Mouse (Mus musculus): ENCODE data around the gene Ttll8. TPM values are rescaled to one million over a fixed set of nuclear protein-coding genes. Genes with fewer than 3 reads are reported as not detected.

Gene Ttll8
- polyA plus RNA-seq, 1 experiment from 2014 or later: not detected

DNA sequence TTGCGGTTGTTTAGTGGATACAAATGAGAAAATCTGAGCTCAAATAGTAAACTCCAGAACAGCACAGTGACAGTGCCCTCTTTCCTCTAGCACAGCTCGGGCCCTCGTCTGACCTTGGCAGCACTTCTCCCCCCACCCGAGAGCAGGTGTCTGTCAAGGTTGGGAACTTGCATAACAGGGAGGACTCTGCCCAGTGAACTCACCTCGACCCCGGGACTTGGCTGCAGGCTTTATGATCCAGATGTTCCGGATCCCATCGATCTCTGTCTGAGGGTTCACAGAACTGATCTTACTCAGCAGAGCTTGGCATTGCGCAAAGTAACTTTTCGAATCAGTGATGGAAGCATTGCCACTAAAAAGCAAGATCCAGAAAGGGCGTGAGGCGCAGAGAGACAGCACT, 34.9 kb downstream of the Ttll8 start:
- Histone ChIP-seq H3K9me3 (no peaks in the 10 kb centered on the region), H3K4me3 (no peak overlapping the region), H3K4me2 (no peak overlapping the region), H3K27ac (no peak overlapping the region), H3K9ac (no peak overlapping the region), H3K36me3 (no peaks in the 10 kb centered on the region), H3K4me1 (no peaks in the 10 kb centered on the region), H3K27me3 (no peaks in the 10 kb centered on the region)
- no peak for ATAC-seq (ENCODE audit: borderline replicate concordance, extremely low read depth, low FRiP score, low TSS enrichment)
- 67% methylated on average over 12 of the region's 12 CpGs for WGBS

GRCm38 (mm10) chr15:88917126-88917525, 37.1 kb downstream of the Ttll8 start:
- WGBS: 90% methylated on average over 8 of the region's 8 CpGs
- H3K4me3 ChIP-seq: no peak overlapping the region
- no peak for ATAC-seq (ENCODE audit: borderline replicate concordance, extremely low read depth, low FRiP score, low TSS enrichment)

GRCm38 (mm10) chr15:88916366-88916765, 37.9 kb downstream of the Ttll8 start:
- Histone ChIP-seq H3K27me3 (no peaks in the 10 kb centered on the region), H3K4me2 (no peak overlapping the region), H3K27ac (no peak overlapping the region), H3K4me1 (no peaks in the 10 kb centered on the region), H3K36me3 (no peaks in the 10 kb centered on the region), H3K9ac (no peak overlapping the region), H3K4me3 (no peak overlapping the region), H3K9me3 (no peaks in the 10 kb centered on the region)
- WGBS: 29% methylated on average over 3 of the region's 3 CpGs
- ATAC-seq (ENCODE audit: borderline replicate concordance, extremely low read depth, low FRiP score, low TSS enrichment): 0 out of 2 replicates have a peak, but pooled peaks have one; percentile 19

More at GRCm38 (mm10) chr15:88917126-88917525, 37.1 kb downstream of the Ttll8 start:
- Histone ChIP-seq H3K27me3 (no peaks in the 10 kb centered on the region), H3K4me2 (no peak overlapping the region), H3K27ac (no peak overlapping the region), H3K4me1 (no peaks in the 10 kb centered on the region), H3K9ac (no peak overlapping the region), H3K9me3 (no peaks in the 10 kb centered on the region), H3K36me3 (no peaks in the 10 kb centered on the region)

- Histone ChIP-seq H3K36me3 (no peaks in the 10 kb centered on the region), H3K27me3 (no peaks in the 10 kb centered on the region), H3K9me3 (no peaks in the 10 kb centered on the region), H3K27ac (no peak overlapping the region), H3K4me2 (no peak overlapping the region), H3K4me1 (no peaks in the 10 kb centered on the region), H3K9ac (no peak overlapping the region), H3K4me3 (no peak overlapping the region)
- ATAC-seq (ENCODE audit: borderline replicate concordance, extremely low read depth, low FRiP score, low TSS enrichment): no peak
- 90% methylated on average over 7 of the region's 7 CpGs for WGBS
Observed at GRCm38 (mm10) chr15:88915046-88915445, 39.2 kb downstream of the Ttll8 start.

DNA sequence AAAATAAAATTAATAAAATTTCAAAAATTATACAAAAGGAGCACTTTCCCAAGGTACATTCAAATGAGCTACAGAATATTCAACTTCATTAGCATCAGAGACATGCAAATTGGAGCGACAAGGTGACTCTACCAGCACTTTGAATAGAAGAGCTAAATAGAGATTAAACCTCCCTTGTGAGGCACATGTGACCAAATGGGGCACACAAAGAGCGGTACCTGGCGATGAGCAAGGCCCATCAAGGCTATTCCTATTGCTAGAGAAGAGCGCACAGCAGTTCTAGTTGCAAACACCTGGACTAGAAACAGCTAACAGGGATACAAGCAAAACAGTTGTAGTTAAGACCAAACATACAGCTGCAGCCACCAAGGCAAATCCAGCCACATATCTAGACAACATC, 47.9 kb downstream of the Ttll8 start:
- no peaks in the 10 kb centered on the region for H3K9me3 ChIP-seq
- 63% methylated on average over 4 of the region's 4 CpGs for WGBS

DNA sequence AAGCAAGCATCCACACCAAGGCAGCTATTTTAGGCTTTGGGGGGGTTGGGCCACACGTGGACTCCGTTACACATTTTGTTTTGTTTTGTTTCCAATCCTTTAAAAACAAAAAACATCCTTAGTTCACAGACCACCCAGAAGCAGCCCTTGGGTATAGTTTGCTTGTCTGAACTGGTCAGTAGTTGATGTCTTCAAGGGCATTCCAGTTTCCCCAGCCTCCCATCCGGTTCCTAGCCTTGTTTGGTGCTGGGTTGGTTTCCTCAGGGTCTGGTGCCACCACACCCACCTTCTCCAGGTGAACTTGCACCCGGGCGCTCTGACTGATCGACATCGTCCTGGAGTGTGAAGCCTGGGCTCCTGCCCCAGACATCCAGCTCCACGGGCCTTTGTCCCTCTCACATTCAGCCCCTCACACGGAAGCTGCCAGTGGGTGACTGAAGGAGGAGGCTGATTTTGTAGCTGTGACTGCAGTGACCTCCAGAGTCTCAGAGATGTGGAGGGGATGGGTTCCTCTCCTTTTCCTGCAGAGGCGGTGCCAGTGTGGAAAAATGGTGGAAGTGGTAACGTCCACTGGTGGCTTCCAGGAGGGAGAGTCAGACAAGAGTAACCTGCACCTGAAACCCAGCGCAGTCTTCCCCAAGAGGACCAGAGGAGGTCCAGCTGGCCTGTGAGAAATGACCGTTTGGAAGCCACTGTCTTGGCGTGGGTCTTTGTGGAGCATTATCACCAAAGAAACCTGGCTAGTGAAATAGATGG, 50.0 kb downstream of the Ttll8 start:
- Histone ChIP-seq H3K4me1 (no peaks in the 10 kb centered on the region), H3K9me3 (no peaks in the 10 kb centered on the region), H3K4me3 (no peak overlapping the region), H3K27me3 (no peaks in the 10 kb centered on the region), H3K36me3 (no peaks in the 10 kb centered on the region), H3K9ac (no peak overlapping the region), H3K4me2 (no peak overlapping the region), H3K27ac (no peak overlapping the region)
- 75% methylated on average over 14 of the region's 14 CpGs for WGBS
- ATAC-seq (ENCODE audit: borderline replicate concordance, extremely low read depth, low FRiP score, low TSS enrichment): no peak

More for the DNA sequence above, 47.9 kb downstream of the Ttll8 start:
- Histone ChIP-seq H3K9ac (no peak overlapping the region), H3K27ac (no peak overlapping the region), H3K4me1 (no peaks in the 10 kb centered on the region), H3K4me3 (no peak overlapping the region), H3K36me3 (no peaks in the 10 kb centered on the region), H3K27me3 (no peaks in the 10 kb centered on the region), H3K4me2 (no peak overlapping the region)
- no peak for ATAC-seq (ENCODE audit: borderline replicate concordance, extremely low read depth, low FRiP score, low TSS enrichment)

GRCm38 (mm10) chr15:88903086-88903485, 51.1 kb downstream of the Ttll8 start:
- no peaks in the 10 kb centered on the region for H3K36me3 ChIP-seq
- no peaks in the 10 kb centered on the region for H3K27me3 ChIP-seq
- H3K4me2 ChIP-seq: no peak overlapping the region
- no peak for ATAC-seq (ENCODE audit: borderline replicate concordance, extremely low read depth, low FRiP score, low TSS enrichment)
- no peak overlapping the region for H3K4me3 ChIP-seq
- WGBS: 72% methylated on average over 1 of the region's 1 CpGs
- no peaks in the 10 kb centered on the region for H3K9me3 ChIP-seq
- no peak overlapping the region for H3K27ac ChIP-seq
- H3K4me1 ChIP-seq: no peaks in the 10 kb centered on the region
- H3K9ac ChIP-seq: no peak overlapping the region

DNA sequence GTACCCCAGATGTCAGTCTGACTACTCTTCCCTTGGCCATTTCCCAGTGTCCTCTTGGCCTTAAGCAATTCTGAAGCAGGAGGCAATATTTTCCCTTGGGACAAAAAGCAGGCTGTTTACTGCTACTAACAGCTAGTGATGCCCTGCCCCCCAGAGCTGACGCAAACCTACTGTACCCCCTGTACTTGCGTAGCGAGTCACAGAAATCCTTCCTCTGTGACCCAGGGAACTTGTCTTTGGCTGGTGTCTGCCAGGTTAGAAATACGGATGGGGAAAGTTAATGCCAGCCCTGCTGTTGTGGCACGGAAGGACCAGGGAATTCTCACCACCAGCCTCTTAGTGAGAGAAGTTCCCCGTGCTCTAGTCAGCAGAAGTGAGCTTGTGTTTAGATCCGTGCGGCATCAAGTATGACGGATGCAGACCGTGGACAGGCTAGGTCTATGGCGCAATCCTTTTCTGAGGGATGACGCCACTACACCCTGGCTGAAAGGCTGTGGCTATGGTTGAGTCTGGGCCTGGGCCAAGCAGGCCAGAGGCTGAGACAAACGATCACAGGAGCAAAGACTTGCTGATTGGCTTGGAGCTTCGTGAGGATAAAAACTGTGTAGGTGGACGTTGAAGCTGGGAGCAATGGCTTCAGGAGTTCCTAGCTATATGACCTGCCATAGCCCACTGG, 51.9 kb downstream of the Ttll8 start:
- WGBS: 66% methylated on average over 15 of the region's 15 CpGs
- H3K27me3 ChIP-seq: no peaks in the 10 kb centered on the region
- no peaks in the 10 kb centered on the region for H3K4me1 ChIP-seq
- H3K36me3 ChIP-seq: no peaks in the 10 kb centered on the region
- H3K4me2 ChIP-seq: no peak overlapping the region
- no peak overlapping the region for H3K27ac ChIP-seq
- H3K9ac ChIP-seq: no peak overlapping the region
- peak; percentile 55; the same call in 1 of the 2 replicates for ATAC-seq (ENCODE audit: borderline replicate concordance, extremely low read depth, low FRiP score, low TSS enrichment)
- H3K9me3 ChIP-seq: no peaks in the 10 kb centered on the region
- H3K4me3 ChIP-seq: no peak overlapping the region

DNA sequence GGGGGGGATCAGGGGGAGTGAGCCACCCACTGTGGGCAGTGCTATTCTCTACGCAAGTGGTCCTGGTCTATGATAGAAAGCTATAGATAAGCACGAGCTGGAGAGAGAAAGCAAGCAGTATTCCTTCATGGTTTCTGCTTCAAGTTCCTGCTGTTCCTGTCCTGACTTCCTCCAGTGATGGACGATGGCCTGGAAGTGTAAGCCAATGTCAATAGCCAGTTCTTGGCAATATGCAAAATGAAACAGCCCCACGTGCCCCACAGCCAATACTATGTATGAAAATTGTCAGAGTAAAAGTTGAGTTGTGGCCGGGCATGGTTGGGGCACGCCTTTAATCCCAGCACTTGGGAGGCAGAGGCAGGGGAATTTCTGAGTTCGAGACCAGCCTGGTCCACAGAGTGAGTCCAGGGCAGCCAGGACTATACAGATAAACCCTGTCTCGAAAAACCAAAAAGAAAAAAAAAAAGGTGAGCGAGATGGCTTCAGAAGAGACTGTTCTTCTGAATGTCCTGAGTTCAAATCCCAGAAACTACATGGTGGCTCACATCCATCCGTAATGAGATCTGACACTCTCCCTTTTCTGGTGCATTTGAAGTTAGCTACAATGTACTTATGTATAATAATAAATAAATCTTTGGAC, 57.8 kb downstream of the Ttll8 start:
- no peak overlapping the region for H3K27ac ChIP-seq
- H3K36me3 ChIP-seq: no peaks in the 10 kb centered on the region
- 75% methylated on average over 10 of the region's 10 CpGs for WGBS
- no peaks in the 10 kb centered on the region for H3K4me1 ChIP-seq
- no peak overlapping the region for H3K4me3 ChIP-seq
- no peaks in the 10 kb centered on the region for H3K27me3 ChIP-seq
- H3K9me3 ChIP-seq: no peaks in the 10 kb centered on the region
- H3K4me2 ChIP-seq: no peak overlapping the region
- no peak for ATAC-seq (ENCODE audit: borderline replicate concordance, extremely low read depth, low FRiP score, low TSS enrichment)
- H3K9ac ChIP-seq: no peak overlapping the region

- no peak overlapping the region for H3K9ac ChIP-seq
- no peak for ATAC-seq (ENCODE audit: borderline replicate concordance, extremely low read depth, low FRiP score, low TSS enrichment)
- no peak overlapping the region for H3K4me3 ChIP-seq
- H3K27ac ChIP-seq: no peak overlapping the region
- no peaks in the 10 kb centered on the region for H3K36me3 ChIP-seq
- H3K27me3 ChIP-seq: no peaks in the 10 kb centered on the region
- 0 out of 2 replicates have a peak, but pooled peaks cover 5% of the 10 kb centered on the region for H3K4me1 ChIP-seq
- WGBS: 61% methylated on average over 6 of the region's 6 CpGs
- H3K9me3 ChIP-seq: no peaks in the 10 kb centered on the region
- H3K4me2 ChIP-seq: no peak overlapping the region
Observed at GRCm38 (mm10) chr15:88895891-88896290, 58.3 kb downstream of the Ttll8 start.

- Histone ChIP-seq H3K4me3 (no peak overlapping the region), H3K27me3 (no peaks in the 10 kb centered on the region; the same call in 1 of the 2 replicates), H3K9me3 (no peaks in the 10 kb centered on the region), H3K4me1 (peaks cover 12% of the 10 kb centered on the region; the same call in 1 of the 2 replicates), H3K4me2 (no peak overlapping the region), H3K27ac (no peak overlapping the region), H3K36me3 (no peaks in the 10 kb centered on the region), H3K9ac (no peak overlapping the region)
- ATAC-seq (ENCODE audit: borderline replicate concordance, extremely low read depth, low FRiP score, low TSS enrichment): no peak
- WGBS: 48% methylated on average over 7 of the region's 7 CpGs
Observed at GRCm38 (mm10) chr15:88895119-88895518, 59.1 kb downstream of the Ttll8 start.

DNA sequence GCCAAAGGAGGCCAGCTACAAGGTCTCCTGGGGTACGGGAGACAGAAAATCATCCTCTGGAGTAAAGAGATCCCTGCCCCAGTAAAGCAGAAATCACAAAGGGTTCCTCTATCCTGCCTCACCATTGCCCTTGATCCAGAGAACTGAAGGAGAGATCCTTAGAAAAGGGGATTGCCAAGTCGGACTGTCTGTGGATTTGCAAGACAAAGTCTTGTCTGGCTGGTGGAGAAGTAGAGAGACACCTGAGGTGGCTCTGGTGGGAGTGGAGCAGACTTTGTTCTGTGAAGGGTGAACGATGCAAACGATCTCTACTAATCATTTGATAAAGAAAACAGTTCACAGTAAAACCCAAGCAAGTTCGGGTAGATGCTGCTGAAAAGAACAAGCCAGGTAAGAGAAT, 61.3 kb downstream of the Ttll8 start:
- no peaks in the 10 kb centered on the region for H3K9me3 ChIP-seq
- peaks cover 17% of the 10 kb centered on the region; the same call in 1 of the 2 replicates for H3K4me1 ChIP-seq
- no peak for ATAC-seq (ENCODE audit: borderline replicate concordance, extremely low read depth, low FRiP score, low TSS enrichment)
- H3K4me2 ChIP-seq: no peak overlapping the region
- no peak overlapping the region for H3K4me3 ChIP-seq
- H3K36me3 ChIP-seq: no peaks in the 10 kb centered on the region
- no peaks in the 10 kb centered on the region; the same call in 1 of the 2 replicates for H3K27me3 ChIP-seq
- no peak overlapping the region for H3K9ac ChIP-seq
- no peak overlapping the region for H3K27ac ChIP-seq
- 77% methylated on average over 5 of the region's 5 CpGs for WGBS
